Comparison of ENCODE assay signal across 18 mouse cellular contexts in the genomic region with DNA sequence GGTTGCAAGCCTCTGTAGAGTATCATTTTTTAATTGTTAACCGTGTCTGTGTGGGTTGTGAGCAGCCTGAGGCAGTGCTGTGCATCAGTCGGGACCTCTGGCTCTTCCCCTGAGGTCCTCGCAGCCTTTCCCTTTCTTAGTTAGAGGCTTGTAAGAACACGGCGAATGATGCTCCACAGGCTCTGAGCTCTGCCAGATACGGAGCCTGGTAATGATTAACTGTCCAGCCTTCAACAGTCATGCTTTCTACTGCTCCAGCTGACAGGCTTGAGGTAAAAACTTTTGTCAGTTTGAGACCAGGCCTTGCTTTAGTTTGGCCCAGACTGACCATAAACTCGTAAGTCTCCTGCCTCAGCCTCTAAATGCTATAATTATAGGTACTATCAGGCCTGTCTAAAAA. TPM values are rescaled to one million over a fixed set of nuclear protein-coding genes. Genes with fewer than 3 reads are reported as not detected.
DNase-seq lines count a peak whose midpoint lies in the region; ATAC-seq and TF ChIP-seq lines count a peak whose summit lies in the region.
"Had no signal": no experiment of that assay in that cellular context is flagged by ENCODE, and none has a peak within 500 bp of the region (broad histone marks: within the 10 kb centered on the region; RNA-seq: fewer than 3 reads in every experiment).

No protein-coding gene starts in this region.

- WGBS in intestine, postnatal 0 days, result 30% methylated on average over 7 of the region's 7 CpGs
- WGBS in intestine, embryonic 15.5 days, result 48% methylated on average over 7 of the region's 7 CpGs
- WGBS in neural tube, embryonic 13.5 days, result 48% methylated on average over 7 of the region's 7 CpGs
- WGBS in neural tube, embryonic 15.5 days, result 48% methylated on average over 7 of the region's 7 CpGs
- 54% methylated on average over 7 of the region's 7 CpGs for WGBS in stomach, postnatal 0 days

- H3K4me1 ChIP-seq in intestine, postnatal 0 days (replicated peaks; ENCODE audit: control insufficient read depth, insufficient read depth, low read length), result peaks cover 8% of the 10 kb centered on the region; the same call in 1 of the 2 replicates
- peaks cover 27% of the 10 kb centered on the region; the same call in 1 of the 2 replicates for H3K4me1 ChIP-seq in intestine, embryonic 15.5 days (replicated peaks)
- H3K4me1 ChIP-seq in neural tube, embryonic 13.5 days (replicated peaks), result peaks cover 47% of the 10 kb centered on the region
- H3K4me1 ChIP-seq in neural tube, embryonic 15.5 days, result peaks cover 36% of the 10 kb centered on the region
- 0 out of 2 replicates have a peak, but pooled peaks cover 4% of the 10 kb centered on the region for H3K4me1 ChIP-seq in stomach, postnatal 0 days (replicated peaks; ENCODE audit: control insufficient read depth, insufficient read depth)

- TF ChIP-seq EP300 in stomach, postnatal 0 days (optimal IDR thresholded peaks at IDR 0.05), result no peak

- H3K4me3 ChIP-seq in intestine, postnatal 0 days (ENCODE audit: low read depth, low read length), result no peak overlapping the region
- no peak overlapping the region for H3K4me3 ChIP-seq in intestine, embryonic 15.5 days (replicated peaks)
- no peak overlapping the region for H3K4me3 ChIP-seq in neural tube, embryonic 13.5 days
- no peak overlapping the region for H3K4me3 ChIP-seq in neural tube, embryonic 15.5 days (replicated peaks)
- no peak overlapping the region for H3K4me3 ChIP-seq in stomach, postnatal 0 days (ENCODE audit: low read depth, low read length)
- H3K4me3 ChIP-seq: left cerebral cortex, adult 2 months; midbrain, embryonic 12.5 days had no signal

- DNase-seq in adrenal gland, adult 2 months, result peak; percentile 25
- no peak for DNase-seq in adrenal gland, postnatal 10 days
- DNase-seq in stomach, postnatal 0 days (ENCODE audit: low spot score), result peak; percentile 40
- no peak for DNase-seq in Muller cell, postnatal 12 days (ENCODE audit: inconsistent ontology term)
- DNase-seq: cerebellum, postnatal 10 days; embryo, embryonic 11 days; heart, postnatal 4 days; right cerebral cortex, adult 18-20 months; thymus, adult 18-20 months had no signal

- no peak overlapping the region for H3K9ac ChIP-seq in intestine, postnatal 0 days (ENCODE audit: low read depth, low read length)
- H3K9ac ChIP-seq in intestine, embryonic 15.5 days, result no peak overlapping the region
- no peak overlapping the region for H3K9ac ChIP-seq in neural tube, embryonic 13.5 days
- no peak overlapping the region for H3K9ac ChIP-seq in neural tube, embryonic 15.5 days (replicated peaks)
- no peak overlapping the region; the same call in 1 of the 2 replicates for H3K9ac ChIP-seq in stomach, postnatal 0 days (ENCODE audit: low read length)
- H3K9ac ChIP-seq: midbrain, embryonic 12.5 days had no signal

- no peak for ATAC-seq in intestine, postnatal 0 days
- no peak for ATAC-seq in intestine, embryonic 15.5 days
- ATAC-seq in neural tube, embryonic 13.5 days (ENCODE audit: low read depth), result no peak
- no peak for ATAC-seq in neural tube, embryonic 15.5 days (ENCODE audit: low FRiP score)
- ATAC-seq in stomach, postnatal 0 days (ENCODE audit: low FRiP score, low TSS enrichment), result no peak
- ATAC-seq: CD4-positive, CD25-positive, alpha-beta regulatory T cell, adult 4 months; forebrain, embryonic 14.5 days had no signal

- H3K36me3 ChIP-seq in intestine, postnatal 0 days (ENCODE audit: control insufficient read depth, insufficient read depth), result peaks cover 26% of the 10 kb centered on the region; the same call in 1 of the 2 replicates
- H3K36me3 ChIP-seq in intestine, embryonic 15.5 days, result peaks cover 12% of the 10 kb centered on the region; the same call in 1 of the 2 replicates
- H3K36me3 ChIP-seq in neural tube, embryonic 13.5 days, result peaks cover 41% of the 10 kb centered on the region
- peaks cover 26% of the 10 kb centered on the region for H3K36me3 ChIP-seq in neural tube, embryonic 15.5 days
- peaks cover 9% of the 10 kb centered on the region; the same call in 1 of the 2 replicates for H3K36me3 ChIP-seq in stomach, postnatal 0 days (ENCODE audit: control insufficient read depth, insufficient read depth, low read length)

- H3K27ac ChIP-seq in intestine, postnatal 0 days (ENCODE audit: low read depth, low read length), result peak overlapping the region; percentile 11; the same call in 1 of the 2 replicates
- H3K27ac ChIP-seq in intestine, embryonic 15.5 days, result no peak overlapping the region
- H3K27ac ChIP-seq in neural tube, embryonic 13.5 days (replicated peaks), result no peak overlapping the region
- H3K27ac ChIP-seq in neural tube, embryonic 15.5 days (replicated peaks), result no peak overlapping the region
- no peak overlapping the region for H3K27ac ChIP-seq in stomach, postnatal 0 days (replicated peaks)
- H3K27ac ChIP-seq: left cerebral cortex, adult 2 months; midbrain, embryonic 12.5 days had no signal

- H3K27me3 ChIP-seq in intestine, postnatal 0 days (replicated peaks; ENCODE audit: control insufficient read depth, insufficient read depth, low read length), result no peaks in the 10 kb centered on the region
- no peaks in the 10 kb centered on the region for H3K27me3 ChIP-seq in intestine, embryonic 15.5 days (replicated peaks)
- H3K27me3 ChIP-seq in neural tube, embryonic 13.5 days, result no peaks in the 10 kb centered on the region
- H3K27me3 ChIP-seq in neural tube, embryonic 15.5 days (replicated peaks), result no peaks in the 10 kb centered on the region
- no peaks in the 10 kb centered on the region for H3K27me3 ChIP-seq in stomach, postnatal 0 days (ENCODE audit: control insufficient read depth, insufficient read depth, low read length)

- no peak for TF ChIP-seq CTCF in intestine, postnatal 0 days (IDR thresholded peaks at IDR 0.05; ENCODE audit: low read depth)
- TF ChIP-seq CTCF in stomach, postnatal 0 days (IDR thresholded peaks at IDR 0.05; ENCODE audit: low read depth), result no peak

- no peak overlapping the region for H3K4me2 ChIP-seq in intestine, postnatal 0 days (replicated peaks; ENCODE audit: low read depth)
- H3K4me2 ChIP-seq in intestine, embryonic 15.5 days (replicated peaks), result no peak overlapping the region
- H3K4me2 ChIP-seq in neural tube, embryonic 13.5 days, result 0 out of 2 replicates have a peak overlapping the region, but pooled peaks have one; percentile 3
- no peak overlapping the region for H3K4me2 ChIP-seq in neural tube, embryonic 15.5 days
- no peak overlapping the region for H3K4me2 ChIP-seq in stomach, postnatal 0 days (replicated peaks; ENCODE audit: low read depth)
- H3K4me2 ChIP-seq: midbrain, embryonic 12.5 days had no signal

- no peaks in the 10 kb centered on the region for H3K9me3 ChIP-seq in intestine, postnatal 0 days (ENCODE audit: control insufficient read depth)
- H3K9me3 ChIP-seq in intestine, embryonic 15.5 days, result no peaks in the 10 kb centered on the region
- no peaks in the 10 kb centered on the region for H3K9me3 ChIP-seq in neural tube, embryonic 13.5 days
- H3K9me3 ChIP-seq in neural tube, embryonic 15.5 days (replicated peaks), result no peaks in the 10 kb centered on the region
- no peaks in the 10 kb centered on the region for H3K9me3 ChIP-seq in stomach, postnatal 0 days (ENCODE audit: control insufficient read depth, low read length)
- H3K9me3 ChIP-seq: G1E; midbrain, embryonic 12.5 days had no signal

RNA-seq across cellular contexts. Expression of a gene that starts 3.3 kb away (rescaled TPM):
- 100 to 1,000 TPM; 298 to 434 TPM for total RNA-seq in adrenal gland, adult 2 months (2021)
- polyA plus RNA-seq in adrenal gland, adult 2 months (2012; rRNA removed), result 136 and 197 TPM in 2 replicates
- 100 to 1,000 TPM; 360 to 448 TPM for total RNA-seq in adrenal gland, postnatal 10 days (2021)
- 39.7 and 40.9 TPM in 2 replicates for polyA plus RNA-seq in intestine, postnatal 0 days (2015; fragmentation: Nextera tagmentation; extraction: Ambion mirVana)
- 53.1 and 54.2 TPM in 2 replicates for polyA plus RNA-seq in intestine, embryonic 15.5 days (2015; fragmentation: Nextera tagmentation; extraction: Ambion mirVana)
- polyA plus RNA-seq in neural tube, embryonic 13.5 days (2015; fragmentation: Nextera tagmentation; extraction: Ambion mirVana), result 69.4 and 77.5 TPM in 2 replicates
- polyA plus RNA-seq in neural tube, embryonic 15.5 days (2015; fragmentation: Nextera tagmentation; extraction: Ambion mirVana), result 68.1 and 69.1 TPM in 2 replicates
- polyA plus RNA-seq in stomach, postnatal 0 days (2015; fragmentation: Nextera tagmentation; extraction: Ambion mirVana), result 39.9 and 40.5 TPM in 2 replicates

Comparison
In these comparisons a context has a peak if more than half of its experiments do, and no peak if none do; other contexts are left out.
1. DNase-seq: peak in adrenal gland, adult 2 months (single experiment) and stomach, postnatal 0 days (single experiment); none in adrenal gland, postnatal 10 days (single experiment) and Muller cell, postnatal 12 days (single experiment).